Mouse (Mus musculus): ENCODE data around the gene Calm4.

Calm4 gene

DNA sequence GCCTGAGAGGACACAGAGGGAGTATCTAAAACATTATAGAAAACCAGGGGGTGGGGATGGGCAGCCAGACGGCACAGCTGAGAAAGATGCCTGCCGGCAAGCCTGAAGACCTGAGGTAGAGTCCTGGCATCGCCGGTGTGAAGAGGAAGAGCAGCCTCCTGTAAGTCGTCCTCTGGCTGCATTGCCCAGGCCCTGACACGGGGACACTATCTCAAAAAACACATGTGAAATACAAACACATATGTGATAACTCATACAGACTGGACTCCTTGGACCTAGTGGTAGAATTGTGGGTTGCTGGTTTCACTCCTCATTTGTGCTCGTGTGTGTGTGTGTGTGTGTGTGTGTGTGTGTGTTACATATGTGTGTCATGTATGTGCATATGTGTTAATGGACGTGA is 23.7 kb downstream of the Calm4 start:
- no peak for DNase-seq (ENCODE audit: low spot score in 2 of 2)

DNA sequence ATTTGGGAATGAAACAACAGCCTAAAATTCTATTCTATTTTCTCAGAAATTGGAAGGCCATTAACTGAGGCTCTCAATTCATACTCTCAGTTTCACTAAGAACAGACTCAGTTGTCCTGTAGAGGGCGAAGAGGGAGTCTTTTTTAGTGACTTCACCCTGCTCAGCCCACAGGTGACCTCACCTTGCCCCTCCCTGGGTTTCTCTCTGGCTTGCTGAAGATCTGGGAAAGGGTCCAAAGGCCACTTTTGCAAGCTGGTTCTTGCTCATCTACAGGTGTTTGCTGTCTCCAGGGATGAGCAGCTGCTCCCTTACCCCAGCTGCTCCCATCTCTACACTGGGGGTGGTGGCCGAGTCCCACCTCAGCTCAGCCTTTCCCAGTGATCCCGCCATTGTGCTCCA is 24.8 kb downstream of the Calm4 start:
- no peak for DNase-seq (ENCODE audit: low spot score in 2 of 2)

DNA sequence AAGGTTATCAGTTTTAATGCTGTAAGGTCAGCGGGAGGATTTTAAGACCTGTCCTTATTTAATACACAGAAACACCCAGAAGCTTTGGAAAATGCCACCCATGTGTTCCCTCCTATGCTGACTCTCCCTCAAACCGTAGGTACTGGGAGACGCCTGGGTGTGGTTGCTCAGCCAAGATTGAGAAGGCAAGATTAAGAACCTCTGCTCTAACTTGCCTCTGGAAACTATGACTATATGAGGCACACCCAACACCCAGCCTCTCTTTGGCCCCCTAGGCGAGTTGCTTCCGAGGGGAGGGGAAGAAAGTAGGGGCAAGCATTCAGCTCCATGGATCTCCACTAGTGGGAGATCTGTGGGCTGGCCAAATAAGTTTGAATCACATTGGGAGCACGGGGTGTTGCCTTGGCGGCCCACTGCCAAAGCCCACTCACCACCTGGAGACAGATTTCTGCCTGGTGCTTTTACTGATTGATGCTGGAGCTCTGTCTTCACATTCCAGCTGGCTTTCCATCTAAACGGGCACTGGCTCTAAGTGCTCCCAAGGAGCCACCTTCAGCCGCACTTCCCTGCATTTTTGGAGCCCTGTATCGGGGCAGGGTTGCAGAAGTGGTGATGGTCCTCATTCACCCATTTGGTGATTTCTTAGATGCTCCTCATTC is 25.5 kb downstream of the Calm4 start:
- peak in 1 of 2 experiments; percentile 20 for DNase-seq (ENCODE audit: low spot score in 2 of 2)

DNA sequence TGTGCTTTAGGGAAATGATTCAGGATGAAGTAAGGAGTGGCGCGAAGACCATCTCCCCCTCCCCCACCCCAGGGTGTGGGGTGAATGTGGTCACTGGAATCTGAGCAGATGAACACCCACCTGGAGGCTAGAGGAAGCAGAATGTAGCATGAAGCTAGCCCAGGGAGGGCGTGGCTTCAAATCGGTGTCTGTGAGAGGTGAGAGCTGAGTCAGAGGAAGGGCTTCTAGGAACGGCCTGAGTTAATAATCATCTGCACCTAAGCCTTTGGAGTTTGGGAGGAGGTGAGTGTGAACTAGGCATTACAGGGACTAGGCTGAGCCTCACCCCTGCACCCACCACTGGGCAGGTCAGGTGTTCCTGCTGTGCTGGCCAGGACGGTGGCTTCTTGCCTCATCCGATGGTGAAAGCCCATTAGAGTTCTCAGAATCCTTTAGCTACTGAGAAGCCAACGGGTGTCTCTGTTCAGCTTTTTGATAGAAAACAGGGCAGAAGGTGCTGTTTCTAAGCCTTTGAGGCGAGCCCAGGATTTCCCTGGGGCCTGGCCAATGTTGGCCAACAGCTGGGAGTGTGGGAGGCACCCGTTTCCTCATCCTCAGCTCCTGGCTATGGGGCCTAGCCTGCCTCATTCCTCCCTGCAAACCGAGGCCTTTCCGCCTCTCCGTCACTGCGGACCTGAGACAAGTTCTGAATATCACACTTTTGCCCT is 28.2 kb downstream of the Calm4 start:
- no peak for DNase-seq (ENCODE audit: low spot score in 2 of 2)

DNA sequence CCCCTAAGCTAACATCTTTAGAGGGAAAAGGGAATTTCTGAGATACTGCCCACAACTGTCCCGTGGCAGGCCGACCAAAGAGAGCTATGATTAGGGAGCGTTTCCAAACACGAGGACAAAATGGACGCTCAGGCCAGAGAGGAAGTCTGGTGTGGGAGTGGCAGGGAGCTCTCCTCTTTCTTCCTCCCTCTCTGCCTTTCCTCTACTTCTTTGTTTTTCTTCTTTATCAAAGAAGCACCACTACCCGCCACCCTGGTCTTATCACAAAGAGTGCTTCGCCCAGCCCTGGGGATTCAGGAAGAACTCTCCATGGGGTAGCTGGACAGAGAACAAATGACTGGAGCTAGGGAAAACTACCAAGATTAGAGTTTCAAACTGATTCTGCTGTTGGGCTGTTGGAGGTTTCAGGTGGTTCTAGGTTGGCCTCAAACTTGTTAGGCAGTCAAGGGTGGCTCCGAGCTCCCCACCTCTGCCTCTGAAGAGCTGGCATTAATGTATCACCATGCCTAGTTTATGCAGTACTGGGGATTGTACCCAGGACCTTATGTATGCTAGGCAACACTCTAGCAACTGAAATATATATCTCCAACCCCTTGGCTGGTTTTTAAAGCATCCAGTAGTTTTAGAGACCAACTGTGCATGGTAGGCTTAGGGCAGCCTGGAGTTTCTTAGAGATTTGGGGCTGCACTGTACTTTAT is 28.9 kb downstream of the Calm4 start:
- DNase-seq (ENCODE audit: low spot score in 2 of 2): no peak

DNA sequence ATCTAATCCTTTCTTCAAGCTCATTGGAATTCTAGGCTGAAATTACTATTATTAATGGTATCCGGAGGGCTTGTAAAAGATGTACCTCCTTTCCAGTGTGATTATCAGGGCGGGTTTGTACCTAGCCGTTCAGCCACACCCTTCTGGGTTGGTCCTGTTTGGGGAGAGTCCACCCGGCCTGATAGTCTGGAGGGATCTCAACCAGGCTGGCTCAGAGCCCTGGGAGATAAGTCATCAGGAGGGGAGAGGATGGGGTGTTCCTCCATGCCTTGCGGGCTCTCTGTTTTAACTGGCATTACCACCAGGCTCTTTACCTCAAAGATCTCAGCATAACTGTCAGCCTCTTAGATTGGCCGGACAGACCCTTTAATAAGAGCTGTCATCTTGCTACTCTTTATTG is 29.6 kb downstream of the Calm4 start:
- DNase-seq (ENCODE audit: low spot score in 2 of 2): no peak

DNA sequence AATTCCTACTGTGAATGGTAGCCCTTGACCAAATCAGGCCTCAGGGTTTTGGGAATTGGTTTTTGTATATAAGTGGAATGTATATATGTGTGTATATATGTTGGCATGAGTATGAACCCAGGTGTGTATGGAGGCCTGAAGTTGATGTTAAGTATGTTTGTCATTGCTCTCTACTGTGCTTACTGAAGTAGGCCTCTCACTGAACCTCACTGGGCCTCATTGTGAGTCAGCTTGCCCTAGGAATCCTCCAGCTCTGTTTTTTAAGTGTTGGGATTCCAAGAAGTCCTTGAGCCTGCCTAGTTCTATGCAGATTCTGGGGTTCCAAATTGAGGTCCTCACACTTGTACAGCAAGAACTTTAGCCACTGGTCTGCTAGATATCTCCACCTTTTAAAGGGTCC is 32.3 kb downstream of the Calm4 start:
- DNase-seq (ENCODE audit: low spot score in 2 of 2): no peak

DNA sequence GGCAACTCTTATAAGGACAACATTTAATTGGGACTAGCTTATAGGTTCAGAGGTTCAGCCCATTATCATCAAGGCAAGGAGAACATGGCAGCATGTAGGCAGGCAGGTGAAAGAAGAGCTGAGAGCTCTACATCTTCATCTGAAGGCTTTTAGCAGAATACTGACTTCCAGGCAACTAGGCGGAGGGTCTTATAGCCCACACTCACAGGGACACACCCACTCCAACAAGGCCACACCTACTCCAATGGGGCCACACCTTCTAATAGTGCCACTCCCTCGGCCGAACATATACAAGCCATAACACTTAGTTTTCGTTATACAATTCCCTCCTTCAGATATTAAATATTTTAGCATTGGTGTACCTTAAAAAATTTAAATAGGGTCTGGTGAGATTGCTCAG is 35.3 kb downstream of the Calm4 start:
- no peak for DNase-seq (ENCODE audit: low spot score in 2 of 2)

DNA sequence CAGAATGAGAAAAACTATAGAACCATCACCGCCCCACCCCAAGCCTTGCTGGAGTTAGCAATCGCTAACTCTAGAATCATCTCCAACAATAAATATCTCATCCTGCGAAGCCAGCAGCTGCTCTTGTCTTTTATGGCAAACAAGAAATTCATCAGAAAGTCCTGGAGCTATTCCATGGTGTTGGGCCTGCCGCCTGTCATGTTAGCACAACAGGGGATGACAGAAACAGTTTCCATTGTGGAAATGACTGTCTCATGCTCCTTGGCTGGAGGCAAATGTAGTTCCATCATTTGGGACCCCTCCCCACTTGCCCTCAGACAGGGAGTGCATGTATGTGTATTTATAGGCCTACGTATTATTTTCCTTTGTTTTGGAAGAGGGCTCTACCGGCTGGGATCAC is 38.9 kb downstream of the Calm4 start:
- no peak for DNase-seq (ENCODE audit: low spot score in 2 of 2)

DNA sequence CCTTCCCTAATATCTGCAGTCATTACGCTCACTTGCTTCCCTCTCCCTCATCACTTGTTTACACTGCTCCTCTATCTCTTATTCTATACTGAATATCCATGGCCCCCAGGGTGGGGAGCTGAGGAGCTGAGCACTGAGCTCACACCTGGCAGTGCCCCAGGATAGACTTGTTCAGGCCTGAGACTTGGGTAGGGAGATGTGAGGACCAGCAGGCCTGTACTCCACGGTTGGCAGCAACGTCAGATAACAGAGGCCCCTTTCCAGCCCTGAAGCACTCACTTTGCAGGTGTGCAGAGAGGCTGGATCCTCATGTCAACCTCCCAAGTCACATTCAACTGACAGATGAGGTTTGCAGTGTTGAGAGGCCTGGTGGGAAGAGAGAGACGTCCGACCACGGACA is 39.6 kb downstream of the Calm4 start:
- DNase-seq (ENCODE audit: low spot score in 2 of 2): no peak

DNA sequence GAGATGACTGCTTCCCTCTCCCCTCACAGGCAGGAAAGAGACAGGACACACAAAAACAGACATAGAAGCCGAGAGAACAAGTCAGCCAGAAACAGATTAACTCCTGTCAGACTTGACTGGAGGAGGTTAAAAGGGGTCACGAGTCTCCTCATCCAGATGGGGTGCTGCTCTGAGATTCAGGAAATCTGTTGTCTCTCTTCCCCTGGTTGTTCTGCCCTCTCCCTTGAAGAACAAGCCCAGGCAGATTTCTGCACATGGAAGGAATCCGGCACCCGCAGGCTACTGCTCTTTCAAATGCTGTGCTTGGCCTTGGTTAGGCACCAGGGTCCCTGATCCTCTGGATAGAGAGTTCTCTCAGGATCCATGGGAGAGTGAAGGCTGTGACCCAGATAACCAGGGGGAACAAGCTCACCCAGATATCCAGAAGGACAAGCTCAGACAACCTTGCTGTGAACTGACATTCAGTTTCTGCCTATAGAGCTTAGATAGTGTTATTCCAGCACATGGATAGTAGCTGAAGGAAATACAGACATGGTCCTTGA is 40.2 kb downstream of the Calm4 start:
- no peak for DNase-seq (ENCODE audit: low spot score in 2 of 2)

DNA sequence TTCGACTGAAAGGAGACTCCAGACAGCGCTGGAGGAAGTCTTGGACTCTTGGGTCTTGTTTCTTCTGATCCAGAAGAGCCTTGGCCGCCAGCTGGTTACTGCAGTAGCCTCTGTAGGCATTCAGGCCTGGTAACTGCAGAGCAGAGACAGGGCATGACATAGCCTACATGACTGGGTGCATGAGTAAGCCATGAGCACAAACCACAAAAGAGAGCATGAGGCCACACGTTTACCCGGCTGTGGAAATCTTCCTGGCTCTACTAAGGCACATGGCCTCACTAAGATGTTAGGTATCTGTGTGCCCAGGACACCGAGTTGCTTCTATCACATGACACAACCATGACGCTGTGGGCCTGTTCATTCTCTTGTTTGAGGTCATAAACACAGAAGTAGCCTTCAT is 49.1 kb downstream of the Calm4 start:
- DNase-seq (ENCODE audit: low spot score in 2 of 2): no peak
